Mouse (Mus musculus): Measurements from ENCODE around the gene Cnot10. TPM values are rescaled to one million over a fixed set of nuclear protein-coding genes. Genes with fewer than 3 reads are reported as not detected.

The Cnot10 gene
- polyA plus RNA-seq, 1 experiment = 32.7 TPM

DNA sequence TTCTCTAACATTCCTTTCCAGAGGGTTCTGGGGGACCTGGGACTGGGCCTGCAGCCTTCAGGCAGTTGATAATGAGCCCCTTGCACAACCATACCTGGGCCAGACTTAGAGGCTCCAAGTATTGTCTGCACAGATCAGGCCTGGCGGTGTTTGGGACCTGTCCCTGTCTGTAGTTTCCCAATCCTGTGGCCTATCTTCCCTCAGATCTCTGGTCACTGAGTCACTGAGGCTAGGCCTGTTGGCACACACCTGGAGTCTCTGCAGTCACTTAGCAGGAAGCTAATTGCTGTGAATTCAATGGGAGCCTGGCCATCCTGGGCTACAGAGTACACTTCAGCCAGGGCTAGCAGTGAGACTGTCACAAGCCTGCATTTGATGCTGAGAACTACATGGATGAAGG, 64.0 kb downstream of the Cnot10 start:
- Histone ChIP-seq H3K79me2 (ENCODE audit: control insufficient read depth, insufficient read depth) (no peaks in the 10 kb centered on the region), H3K4me3 (ENCODE audit: insufficient read depth, poor library complexity, severe bottlenecking) (no peak overlapping the region), H3ac (ENCODE audit: control insufficient read depth, insufficient read length, low read depth) (no peak overlapping the region), H3K36me3 (ENCODE audit: control insufficient read depth, insufficient read depth) (no peaks in the 10 kb centered on the region), H3K27me3 (ENCODE audit: control insufficient read depth, insufficient read depth, insufficient read length) (no peaks in the 10 kb centered on the region), H3K79me3 (ENCODE audit: low read depth) (no peaks in the 10 kb centered on the region)
- no peak for TF ChIP-seq USF1 (IDR thresholded peaks at IDR 0.05; ENCODE audit: low read depth)
- TF ChIP-seq MYOD1 (IDR thresholded peaks at IDR 0.05; ENCODE audit: control insufficient read depth, insufficient read length, low read depth) = no peak
- no peak for TF ChIP-seq CEBPB (IDR thresholded peaks at IDR 0.05; ENCODE audit: low read depth)
- TF ChIP-seq MAX (IDR thresholded peaks at IDR 0.05) = no peak
- no peak for TF ChIP-seq FOSL1 (IDR thresholded peaks at IDR 0.05; ENCODE audit: insufficient read depth, low read length, poor library complexity, severe bottlenecking)
- TF ChIP-seq MYOG (IDR thresholded peaks at IDR 0.05; ENCODE audit: control insufficient read depth, extremely low read depth, insufficient read length) = no peak
- no peak for TF ChIP-seq CTCF (IDR thresholded peaks at IDR 0.05; ENCODE audit: control insufficient read depth, insufficient read depth, insufficient read length)

DNA sequence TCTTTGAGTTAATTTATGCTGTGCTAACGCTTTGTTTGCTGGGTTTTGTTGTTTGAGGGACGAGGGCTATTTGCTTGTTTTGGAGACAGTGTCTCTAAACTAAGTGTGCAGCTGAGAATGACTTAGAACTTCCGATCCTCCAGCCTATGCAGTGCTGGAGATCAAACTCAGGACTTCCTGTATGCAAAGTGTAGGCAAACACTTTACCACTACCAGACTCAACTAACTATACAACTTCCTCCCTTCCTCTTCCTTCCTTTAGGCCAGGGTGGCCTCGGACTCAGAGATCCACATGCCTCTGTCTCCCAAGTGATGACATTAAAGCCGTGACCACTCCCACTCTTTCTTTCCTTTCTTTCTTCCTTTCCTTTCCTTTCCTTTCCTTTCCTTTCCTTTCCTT, 66.5 kb downstream of the Cnot10 start:
- no peak for TF ChIP-seq MYOD1 (IDR thresholded peaks at IDR 0.05; ENCODE audit: control insufficient read depth, insufficient read length, low read depth)
- no peak for TF ChIP-seq USF1 (IDR thresholded peaks at IDR 0.05; ENCODE audit: low read depth)
- TF ChIP-seq MYOG (IDR thresholded peaks at IDR 0.05; ENCODE audit: control insufficient read depth, extremely low read depth, insufficient read length) = no peak
- no peak for TF ChIP-seq CTCF (IDR thresholded peaks at IDR 0.05; ENCODE audit: control insufficient read depth, insufficient read depth, insufficient read length)
- Histone ChIP-seq H3K79me2 (ENCODE audit: control insufficient read depth, insufficient read depth) (no peaks in the 10 kb centered on the region), H3K27me3 (ENCODE audit: control insufficient read depth, insufficient read depth, insufficient read length) (peaks cover 6% of the 10 kb centered on the region), H3K4me3 (ENCODE audit: insufficient read depth, poor library complexity, severe bottlenecking) (no peak overlapping the region), H3ac (ENCODE audit: control insufficient read depth, insufficient read length, low read depth) (no peak overlapping the region), H3K36me3 (ENCODE audit: control insufficient read depth, insufficient read depth) (no peaks in the 10 kb centered on the region), H3K79me3 (ENCODE audit: low read depth) (no peaks in the 10 kb centered on the region)

DNA sequence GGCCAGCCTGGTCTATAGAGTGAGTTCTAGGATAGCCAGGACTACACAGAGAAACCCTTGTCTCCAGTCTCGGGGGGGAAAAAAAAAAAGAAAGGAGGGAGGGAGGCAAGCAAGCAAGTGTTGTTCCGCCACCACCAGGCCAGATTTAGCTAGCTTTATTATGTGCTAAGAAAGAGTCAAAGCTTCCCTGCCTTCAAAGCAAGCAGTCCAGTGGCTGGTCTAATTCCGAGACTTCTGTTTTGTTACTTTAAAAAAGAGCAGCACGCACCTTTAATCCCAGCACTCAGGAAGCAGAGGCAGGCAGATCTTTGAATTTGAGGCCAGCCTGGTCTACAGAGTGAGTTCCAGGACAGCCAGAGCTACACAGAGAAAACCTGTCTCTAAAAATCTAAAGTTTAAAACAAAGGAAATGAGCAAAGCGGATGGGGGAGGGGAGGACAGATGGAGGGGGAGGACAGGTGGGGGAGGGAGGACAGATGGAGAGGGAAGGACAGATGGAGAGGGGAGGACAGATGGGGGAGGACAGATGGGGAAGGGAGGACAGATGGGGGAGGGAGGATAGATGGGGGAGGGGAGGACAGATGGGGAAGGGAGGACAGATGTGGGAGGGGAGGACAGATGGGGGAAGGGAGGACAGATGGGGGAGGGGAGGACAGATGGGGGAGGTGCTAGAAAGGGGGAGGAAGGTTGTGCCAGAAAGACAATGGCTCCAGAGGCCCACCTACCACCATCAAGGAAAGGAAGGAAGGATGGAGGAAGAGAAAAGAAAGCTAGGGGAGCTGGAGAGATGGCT, 71.1 kb downstream of the Cnot10 start:
- TF ChIP-seq CEBPB (IDR thresholded peaks at IDR 0.05; ENCODE audit: low read depth) = no peak
- TF ChIP-seq CTCF (IDR thresholded peaks at IDR 0.05; ENCODE audit: control insufficient read depth, insufficient read depth, insufficient read length) = no peak
- TF ChIP-seq MAX (IDR thresholded peaks at IDR 0.05) = no peak
- peaks cover 17% of the 10 kb centered on the region for H3K27me3 ChIP-seq (ENCODE audit: control insufficient read depth, insufficient read depth, insufficient read length)
- H3ac ChIP-seq (ENCODE audit: control insufficient read depth, insufficient read length, low read depth) = no peak overlapping the region
- H3K79me2 ChIP-seq (ENCODE audit: control insufficient read depth, insufficient read depth) = no peaks in the 10 kb centered on the region
- H3K4me3 ChIP-seq (ENCODE audit: insufficient read depth, poor library complexity, severe bottlenecking) = no peak overlapping the region
- H3K36me3 ChIP-seq (ENCODE audit: control insufficient read depth, insufficient read depth) = no peaks in the 10 kb centered on the region
- no peaks in the 10 kb centered on the region for H3K79me3 ChIP-seq (ENCODE audit: low read depth)

DNA sequence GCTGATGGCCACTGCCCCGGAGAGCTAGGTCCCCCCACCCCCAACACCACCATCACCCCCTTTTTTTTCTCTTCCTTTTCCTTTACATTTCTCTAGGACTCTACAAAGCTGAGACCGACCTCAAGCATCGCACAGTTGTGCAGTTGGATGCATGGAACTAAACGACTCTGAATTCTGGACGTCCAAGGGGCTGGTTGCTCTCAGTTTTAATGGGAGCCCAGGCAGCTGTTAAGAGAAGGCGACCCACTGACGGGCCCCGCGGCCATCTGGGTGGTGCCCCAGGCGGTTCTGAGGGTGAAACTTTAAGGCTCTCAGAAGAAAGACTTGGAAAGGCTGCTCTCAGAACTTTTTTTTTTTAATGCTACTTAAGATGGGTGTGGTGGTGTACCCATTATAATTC, 75.3 kb downstream of the Cnot10 start:
- no peak overlapping the region for H3ac ChIP-seq (ENCODE audit: control insufficient read depth, insufficient read length, low read depth)
- TF ChIP-seq MYOG (IDR thresholded peaks at IDR 0.05; ENCODE audit: control insufficient read depth, extremely low read depth, insufficient read length) = no peak
- TF ChIP-seq MAX (IDR thresholded peaks at IDR 0.05) = no peak
- TF ChIP-seq CEBPB (IDR thresholded peaks at IDR 0.05; ENCODE audit: low read depth) = no peak
- no peak for TF ChIP-seq FOSL1 (IDR thresholded peaks at IDR 0.05; ENCODE audit: insufficient read depth, low read length, poor library complexity, severe bottlenecking)
- no peak for TF ChIP-seq CTCF (IDR thresholded peaks at IDR 0.05; ENCODE audit: control insufficient read depth, insufficient read depth, insufficient read length)
- no peak for TF ChIP-seq MYOD1 (IDR thresholded peaks at IDR 0.05; ENCODE audit: control insufficient read depth, insufficient read length, low read depth)
- no peak for TF ChIP-seq USF1 (IDR thresholded peaks at IDR 0.05; ENCODE audit: low read depth)
- no peak overlapping the region for H3K4me3 ChIP-seq (ENCODE audit: insufficient read depth, poor library complexity, severe bottlenecking)

DNA sequence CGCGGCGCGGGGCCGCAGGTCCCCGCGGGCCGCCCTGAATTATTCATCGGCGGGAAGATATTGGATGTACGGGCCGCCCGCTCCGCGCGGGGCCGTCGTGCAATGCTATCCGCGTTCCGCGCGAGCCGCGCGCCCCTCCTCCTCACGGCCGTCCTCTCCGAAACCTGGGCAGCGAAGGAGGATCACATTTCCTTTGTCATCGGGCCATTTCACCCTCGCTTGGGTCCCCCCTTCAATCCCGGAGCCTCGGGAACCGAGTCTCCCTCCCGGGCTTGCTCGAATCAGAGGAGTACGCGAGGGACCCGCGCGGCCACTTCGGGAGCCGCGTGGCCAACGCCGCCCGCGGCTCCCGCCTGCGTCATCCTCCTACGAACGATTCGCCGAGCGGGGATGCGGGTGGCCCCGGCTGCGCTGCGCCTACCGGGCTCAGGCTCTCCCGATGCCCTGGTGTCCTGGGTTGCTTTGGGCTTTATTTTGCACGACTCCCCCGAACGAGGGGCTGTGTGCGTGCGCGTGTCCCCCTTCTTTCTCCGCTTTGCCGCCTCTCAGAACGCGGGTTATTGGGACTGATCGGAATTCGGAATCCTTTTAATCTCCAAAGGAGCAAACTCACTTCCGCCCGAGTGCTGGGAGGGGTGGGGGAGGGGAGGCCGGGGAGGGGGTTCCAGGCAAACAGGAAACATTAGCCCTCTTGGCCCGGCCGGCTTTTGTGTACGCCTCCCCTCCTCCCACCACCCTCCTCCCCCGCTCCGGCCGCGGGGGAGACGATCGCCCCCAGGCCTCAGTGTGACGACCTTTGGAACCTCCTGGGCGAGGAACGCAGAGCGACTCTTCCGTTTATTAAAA, 76.0 kb downstream of the Cnot10 start, which contains the start of gene Trim71:
Gene Trim71, minus strand, starts transcription at position 609 of the 846 bp plus-strand sequence.
- Histone ChIP-seq H3K79me3 (ENCODE audit: low read depth) (no peaks in the 10 kb centered on the region), H3ac (ENCODE audit: control insufficient read depth, insufficient read length, low read depth) (no peak within 1 kb of the TSS), H3K27me3 (ENCODE audit: control insufficient read depth, insufficient read depth, insufficient read length) (peaks cover 57% of the 10 kb centered on the region), H3K36me3 (ENCODE audit: control insufficient read depth, insufficient read depth) (no peaks in the 10 kb centered on the region), H3K79me2 (ENCODE audit: control insufficient read depth, insufficient read depth) (no peaks in the 10 kb centered on the region), H3K4me3 (ENCODE audit: insufficient read depth, poor library complexity, severe bottlenecking) (no peak within 1 kb of the TSS)
- no peak for TF ChIP-seq MYOD1 (IDR thresholded peaks at IDR 0.05; ENCODE audit: control insufficient read depth, insufficient read length, low read depth)
- TF ChIP-seq CEBPB (IDR thresholded peaks at IDR 0.05; ENCODE audit: low read depth) = no peak
- TF ChIP-seq FOSL1 (IDR thresholded peaks at IDR 0.05; ENCODE audit: insufficient read depth, low read length, poor library complexity, severe bottlenecking) = no peak
- no peak for TF ChIP-seq CTCF (IDR thresholded peaks at IDR 0.05; ENCODE audit: control insufficient read depth, insufficient read depth, insufficient read length)
- TF ChIP-seq MYOG (IDR thresholded peaks at IDR 0.05; ENCODE audit: control insufficient read depth, extremely low read depth, insufficient read length) = no peak
- TF ChIP-seq USF1 (IDR thresholded peaks at IDR 0.05; ENCODE audit: low read depth) = no peak
- TF ChIP-seq MAX (IDR thresholded peaks at IDR 0.05) = no peak

More for the DNA sequence above, 75.3 kb downstream of the Cnot10 start:
- Histone ChIP-seq H3K36me3 (ENCODE audit: control insufficient read depth, insufficient read depth) (no peaks in the 10 kb centered on the region), H3K79me2 (ENCODE audit: control insufficient read depth, insufficient read depth) (no peaks in the 10 kb centered on the region), H3K79me3 (ENCODE audit: low read depth) (no peaks in the 10 kb centered on the region), H3K27me3 (ENCODE audit: control insufficient read depth, insufficient read depth, insufficient read length) (peaks cover 50% of the 10 kb centered on the region)

All from C2C12 (cell line).